Mouse (Mus musculus): ENCODE measurements around the gene Enho.

GRCm38 (mm10) chr4:41641199-41641822, 1.2 kb upstream of the Enho start:
- TF ChIP-seq ELF1 (IDR thresholded peaks at IDR 0.05; ENCODE audit: low read depth, low read length), result no peak
- TF ChIP-seq ZC3H11A (IDR thresholded peaks at IDR 0.05; ENCODE audit: low read depth, low read length), result no peak
- TF ChIP-seq ZKSCAN1 (IDR thresholded peaks at IDR 0.05; ENCODE audit: borderline replicate concordance, low read depth, low read length), result no peak
- TF ChIP-seq CHD1 (IDR thresholded peaks at IDR 0.05; ENCODE audit: low read depth, low read length), result no peak
- TF ChIP-seq MAX (IDR thresholded peaks at IDR 0.05; ENCODE audit: low read length), result no peak
- no peak for TF ChIP-seq RCOR1 (conservative IDR thresholded peaks at IDR 0.05; ENCODE audit: low read depth, low read length)
- TF ChIP-seq CTCF (conservative IDR thresholded peaks at IDR 0.05 in 1 of 2, IDR thresholded peaks at IDR 0.05 in 1 of 2; ENCODE audit: low read depth in 2 of 2, low read length in 2 of 2), result no peak
- no peak for TF ChIP-seq POLR2A (IDR thresholded peaks at IDR 0.05; ENCODE audit: low read depth, low read length)
- TF ChIP-seq IRF4 (IDR thresholded peaks at IDR 0.05; ENCODE audit: low read depth, low read length), result no peak
- TF ChIP-seq SMC3 (IDR thresholded peaks at IDR 0.05; ENCODE audit: low read depth, low read length), result no peak
- no peak for TF ChIP-seq NRF1 (IDR thresholded peaks at IDR 0.05; ENCODE audit: low read depth, low read length)
- no peak for TF ChIP-seq RAD21 (IDR thresholded peaks at IDR 0.05; ENCODE audit: low read depth, low read length)
- no peak for TF ChIP-seq EP300 (IDR thresholded peaks at IDR 0.05; ENCODE audit: low read length)
- no peak for TF ChIP-seq E2F4 (IDR thresholded peaks at IDR 0.05; ENCODE audit: insufficient replicate concordance, low read depth, low read length)
